8 mouse cellular contexts compared by ENCODE assay signal in the genomic region with DNA sequence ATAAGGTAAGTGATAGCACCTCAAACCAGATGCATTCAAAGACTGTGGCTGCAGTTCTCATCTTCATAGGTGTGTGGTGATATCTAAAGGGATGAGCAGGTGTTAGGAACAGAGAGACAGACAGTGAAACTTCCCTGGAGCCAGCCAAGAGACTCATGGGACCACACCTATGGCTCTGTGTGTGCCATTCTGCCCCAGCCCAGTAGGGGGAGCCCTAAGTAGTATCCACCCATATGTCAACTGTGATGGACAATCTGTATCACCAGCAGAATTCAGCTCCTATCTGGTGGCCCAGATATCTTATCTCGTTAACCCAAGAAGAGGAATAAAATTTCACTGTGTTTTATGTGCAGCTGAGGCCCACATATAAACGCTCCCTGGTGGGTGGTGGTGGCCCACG.
DNase-seq lines count a peak whose midpoint lies in the region; ATAC-seq lines count a peak whose summit lies in the region.

No protein-coding gene starts in this region.

- no peak overlapping the region for H3K4me2 ChIP-seq in kidney, embryonic 15.5 days
- H3K4me2 ChIP-seq in forebrain, embryonic 12.5 days: no peak overlapping the region

- no peaks in the 10 kb centered on the region for H3K36me3 ChIP-seq in kidney, embryonic 15.5 days
- H3K36me3 ChIP-seq in forebrain, embryonic 12.5 days (replicated peaks): no peaks in the 10 kb centered on the region

- no peaks in the 10 kb centered on the region for H3K9me3 ChIP-seq in kidney, embryonic 15.5 days (replicated peaks)
- 0 out of 2 replicates have a peak, but pooled peaks cover 3% of the 10 kb centered on the region for H3K9me3 ChIP-seq in forebrain, embryonic 12.5 days

- DNase-seq in kidney, postnatal 10 days: peak; percentile 13
- peak; percentile 17 for DNase-seq in adrenal gland, postnatal 10 days
- peak; percentile 11 for DNase-seq in lung, postnatal 10 days
- DNase-seq in thymus, postnatal 10 days (ENCODE audit: low spot score in 2 of 2): peak; percentile 18 to 68
- DNase-seq in right cerebral cortex, postnatal 25 days: no peak
- no peak for DNase-seq in left cerebral cortex, adult 9 months (ENCODE audit: low spot score in 2 of 2)

- no peak overlapping the region for H3K27ac ChIP-seq in kidney, embryonic 15.5 days
- H3K27ac ChIP-seq in forebrain, embryonic 12.5 days: no peak overlapping the region

- ATAC-seq in kidney, embryonic 15.5 days (replicated peaks; ENCODE audit: low FRiP score): no peak
- no peak for ATAC-seq in forebrain, embryonic 12.5 days (ENCODE audit: low FRiP score)

- no peak overlapping the region for H3K9ac ChIP-seq in kidney, embryonic 15.5 days
- no peak overlapping the region for H3K9ac ChIP-seq in forebrain, embryonic 12.5 days

- H3K4me1 ChIP-seq in kidney, embryonic 15.5 days: no peaks in the 10 kb centered on the region
- H3K4me1 ChIP-seq in forebrain, embryonic 12.5 days: no peaks in the 10 kb centered on the region

- H3K27me3 ChIP-seq in kidney, embryonic 15.5 days: no peaks in the 10 kb centered on the region
- H3K27me3 ChIP-seq in forebrain, embryonic 12.5 days: no peaks in the 10 kb centered on the region

- no peak overlapping the region for H3K4me3 ChIP-seq in kidney, embryonic 15.5 days (replicated peaks)
- H3K4me3 ChIP-seq in forebrain, embryonic 12.5 days (replicated peaks): no peak overlapping the region

- 92% methylated on average over 3 of the region's 3 CpGs for WGBS in kidney, embryonic 15.5 days
- WGBS in forebrain, embryonic 12.5 days: 89% methylated on average over 3 of the region's 3 CpGs

Comparison
In these comparisons a context has a peak if more than half of its experiments do, and no peak if none do; other contexts are left out.
1. DNase-seq: peak in kidney, postnatal 10 days (single experiment), adrenal gland, postnatal 10 days (single experiment), lung, postnatal 10 days (single experiment) and thymus, postnatal 10 days (2 of 2); none in right cerebral cortex, postnatal 25 days (single experiment) and left cerebral cortex, adult 9 months (0 of 2).